Mouse (Mus musculus) forebrain, embryonic 11.5 days (tissue): Measurements from ENCODE around the gene Fkbp15. TPM values are rescaled to one million over a fixed set of nuclear protein-coding genes. Genes with fewer than 3 reads are reported as not detected.

Source experiments
- ATAC-seq: fragments of 200-750 bp; cut with Nextera tagmentation; replicated peaks from 2 replicates; pipeline ENCODE4 v1.8.0; 2017; ENCODE audit warnings: moderate TSS enrichment; ENCODE audit not compliant: low FRiP score
- DNase-seq: peaks from one replicate; pipeline ENCODE4 v3.0.0-alpha.2; 2017; ENCODE audit warnings: low spot score
- H3K27ac ChIP-seq: fragments of 300-500 bp; sonication (generic); 2 replicates; pipeline ENCODE4 v1.5.1; 2014; ENCODE audit warnings: low read depth, low read length
- H3K27me3 ChIP-seq: fragments of 300-500 bp; sonication (generic); 2 replicates; pipeline ENCODE4 v1.6.1; 2014; ENCODE audit warnings: mild to moderate bottlenecking, low read length, mixed read lengths; ENCODE audit not compliant: control insufficient read depth, insufficient read depth
- H3K36me3 ChIP-seq: fragments of 300-500 bp; sonication (generic); 2 replicates; pipeline ENCODE4 v1.6.1; 2014; ENCODE audit warnings: mild to moderate bottlenecking, low read length, moderate library complexity, mixed read lengths; ENCODE audit not compliant: control insufficient read depth, insufficient read depth
- H3K4me1 ChIP-seq: fragments of 300-500 bp; sonication (generic); replicated peaks from 2 replicates; pipeline ENCODE4 v1.6.1; 2014; ENCODE audit warnings: low read length, mixed read lengths; ENCODE audit not compliant: control insufficient read depth, insufficient read depth
- H3K4me2 ChIP-seq: fragments of 300-500 bp; sonication (generic); 2 replicates; pipeline ENCODE4 v1.6.1; 2014; ENCODE audit warnings: low read depth, mild to moderate bottlenecking, low read length, moderate library complexity, mixed read lengths; ENCODE audit not compliant: severe bottlenecking
- H3K4me3 ChIP-seq: fragments of 300-500 bp; sonication (generic); 2 replicates; pipeline ENCODE4 v1.5.1; 2014; ENCODE audit warnings: low read depth, low read length
- H3K9ac ChIP-seq: fragments of 300-500 bp; sonication (generic); 2 replicates; pipeline ENCODE4 v1.6.1; 2014; ENCODE audit warnings: low read length
- H3K9me3 ChIP-seq: fragments of 300-500 bp; sonication (generic); 2 replicates; pipeline ENCODE4 v1.6.1; 2016; ENCODE audit warnings: low read length, mixed read lengths; ENCODE audit not compliant: control insufficient read depth
- WGBS: fragments of 180-500 bp; shearing (Covaris S2); extraction: QIAGEN DNeasy Blood & Tissue Kit; methylation state at CpG from one replicate; pipeline ENCODE4 v1.1.7; 2014; 5-methylcytosine and 5-hydroxymethylcytosine counted together
- polyA plus RNA-seq: library from polyadenylated mRNA; unstranded; fragments of >200 nt; fragmentation: Nextera tagmentation; extraction: Ambion mirVana; gene quantifications from 2 replicates; pipeline ENCODE4 v1.2.1, GENCODE M21; 2014

The Fkbp15 gene
- polyA plus RNA-seq, 1 experiment from 2014 or later: 23.4 TPM

- Histone ChIP-seq H3K4me2 (no peak overlapping the region), H3K36me3 (peaks cover 12% of the 10 kb centered on the region; the same call in 1 of the 2 replicates), H3K4me3 (no peak overlapping the region), H3K27me3 (no peaks in the 10 kb centered on the region), H3K4me1 (no peaks in the 10 kb centered on the region), H3K9ac (no peak overlapping the region), H3K27ac (no peak overlapping the region), H3K9me3 (no peaks in the 10 kb centered on the region)
- ATAC-seq (no peak), DNase-seq (no peak)
- 97% methylated on average over 1 of the region's 1 CpGs for WGBS
Observed at GRCm38 (mm10) chr4:62395806-62396205, 35.5 kb upstream of the Fkbp15 start.

GRCm38 (mm10) chr4:62393459-62393858, 33.1 kb upstream of the Fkbp15 start:
- peaks cover 2% of the 10 kb centered on the region; the same call in 1 of the 2 replicates for H3K36me3 ChIP-seq
- peak; percentile 51 for DNase-seq
- peak overlapping the region; percentile 46; the same call in 1 of the 2 replicates for H3K27ac ChIP-seq

GRCm38 (mm10) chr4:62391892-62392291, 31.5 kb upstream of the Fkbp15 start:
- no peak for ATAC-seq
- no peak for DNase-seq
- WGBS: 89% methylated on average over 7 of the region's 7 CpGs
- no peaks in the 10 kb centered on the region for H3K4me1 ChIP-seq
- H3K27ac ChIP-seq: no peak overlapping the region
- H3K9me3 ChIP-seq: no peaks in the 10 kb centered on the region
- no peaks in the 10 kb centered on the region for H3K27me3 ChIP-seq
- no peaks in the 10 kb centered on the region; the same call in 1 of the 2 replicates for H3K36me3 ChIP-seq
- no peak overlapping the region for H3K4me3 ChIP-seq
- no peak overlapping the region for H3K4me2 ChIP-seq
- no peak overlapping the region for H3K9ac ChIP-seq

More at GRCm38 (mm10) chr4:62393459-62393858, 33.1 kb upstream of the Fkbp15 start:
- no peaks in the 10 kb centered on the region for H3K4me1 ChIP-seq
- H3K4me3 ChIP-seq: no peak overlapping the region
- no peak overlapping the region for H3K4me2 ChIP-seq
- no peaks in the 10 kb centered on the region for H3K9me3 ChIP-seq
- H3K27me3 ChIP-seq: no peaks in the 10 kb centered on the region
- H3K9ac ChIP-seq: no peak overlapping the region
- peak; percentile 56; the same call in 1 of the 2 replicates for ATAC-seq
- WGBS: 44% methylated on average over 6 of the region's 6 CpGs

GRCm38 (mm10) chr4:62389592-62390512, 29.5 kb upstream of the Fkbp15 start:
- no peaks in the 10 kb centered on the region for H3K9me3 ChIP-seq
- no peak overlapping the region for H3K27ac ChIP-seq
- H3K4me3 ChIP-seq: no peak overlapping the region
- no peaks in the 10 kb centered on the region; the same call in 1 of the 2 replicates for H3K36me3 ChIP-seq
- no peaks in the 10 kb centered on the region for H3K27me3 ChIP-seq
- H3K4me2 ChIP-seq: no peak overlapping the region
- H3K9ac ChIP-seq: no peak overlapping the region
- H3K4me1 ChIP-seq: no peaks in the 10 kb centered on the region
- ATAC-seq: no peak
- DNase-seq: no peak
- 94% methylated on average over 5 of the region's 5 CpGs for WGBS

- H3K9me3 ChIP-seq: no peaks in the 10 kb centered on the region
- ATAC-seq (no peak), DNase-seq (no peak)
- H3K36me3 ChIP-seq: no peaks in the 10 kb centered on the region; the same call in 1 of the 2 replicates
- H3K4me3 ChIP-seq: no peak overlapping the region
- no peaks in the 10 kb centered on the region for H3K27me3 ChIP-seq
- H3K9ac ChIP-seq: no peak overlapping the region
- no peak overlapping the region for H3K4me2 ChIP-seq
- H3K4me1 ChIP-seq: no peaks in the 10 kb centered on the region
- no peak overlapping the region for H3K27ac ChIP-seq
- WGBS: 92% methylated on average over 7 of the region's 7 CpGs
Observed at GRCm38 (mm10) chr4:62385439-62385838, 25.1 kb upstream of the Fkbp15 start.

- Histone ChIP-seq H3K4me1 (no peaks in the 10 kb centered on the region), H3K4me2 (no peak overlapping the region), H3K9ac (no peak overlapping the region), H3K27me3 (no peaks in the 10 kb centered on the region), H3K36me3 (no peaks in the 10 kb centered on the region; the same call in 1 of the 2 replicates), H3K4me3 (no peak overlapping the region), H3K27ac (no peak overlapping the region), H3K9me3 (no peaks in the 10 kb centered on the region)
- DNase-seq: no peak
- 89% methylated on average over 1 of the region's 1 CpGs for WGBS
- no peak for ATAC-seq
Observed at GRCm38 (mm10) chr4:62384159-62384558, 23.8 kb upstream of the Fkbp15 start.

GRCm38 (mm10) chr4:62383752-62384151, 23.4 kb upstream of the Fkbp15 start:
- H3K9me3 ChIP-seq: no peaks in the 10 kb centered on the region
- DNase-seq: no peak
- H3K4me2 ChIP-seq: no peak overlapping the region
- WGBS: 88% methylated on average over 7 of the region's 7 CpGs
- no peak overlapping the region for H3K27ac ChIP-seq
- no peaks in the 10 kb centered on the region; the same call in 1 of the 2 replicates for H3K4me1 ChIP-seq
- no peaks in the 10 kb centered on the region; the same call in 1 of the 2 replicates for H3K36me3 ChIP-seq
- H3K27me3 ChIP-seq: no peaks in the 10 kb centered on the region
- H3K9ac ChIP-seq: no peak overlapping the region
- ATAC-seq: no peak
- no peak overlapping the region for H3K4me3 ChIP-seq

- no peaks in the 10 kb centered on the region for H3K36me3 ChIP-seq
- H3K27me3 ChIP-seq: no peaks in the 10 kb centered on the region
- H3K9me3 ChIP-seq: no peaks in the 10 kb centered on the region
- DNase-seq: no peak
- H3K4me3 ChIP-seq: no peak overlapping the region
- WGBS: 91% methylated on average over 6 of the region's 6 CpGs
- ATAC-seq: no peak
- no peak overlapping the region for H3K9ac ChIP-seq
- no peaks in the 10 kb centered on the region; the same call in 1 of the 2 replicates for H3K4me1 ChIP-seq
- H3K4me2 ChIP-seq: no peak overlapping the region
- no peak overlapping the region for H3K27ac ChIP-seq
Observed at GRCm38 (mm10) chr4:62383207-62383606, 22.9 kb upstream of the Fkbp15 start.
